Mouse (Mus musculus) heart, adult 2 months (tissue): ENCODE measurements at regions not wholly inside any gene's neighbourhood (a gene's known extent, or its start where the extent isn't known, plus 50 kb on each side); places are given as distances from the start of the nearest gene placed in this dataset.

Experiments used
- CTCF ChIP-seq: fragments of 200-600 bp; IDR thresholded peaks from 2 replicates; pipeline ENCODE4 v1.8.1; 2022; ENCODE audit warnings: antibody characterized with exemption, mild to moderate bottlenecking, moderate library complexity
- EP300 ChIP-seq: fragments of 200-500 bp; IDR thresholded peaks from 2 replicates; pipeline ENCODE4 v1.6.1; 2011; ENCODE audit warnings: low read depth, low read length, control low read depth; ENCODE audit not compliant: insufficient read depth
- POLR2A ChIP-seq: fragments of 200-500 bp; IDR thresholded peaks from 2 replicates; pipeline ENCODE4 v1.6.1; 2011; ENCODE audit warnings: mild to moderate bottlenecking, low read depth, low read length, control low read depth; ENCODE audit not compliant: insufficient read depth

- TF ChIP-seq POLR2A (no peak), CTCF (no peak), EP300 (no peak)
These were observed 88.0 kb upstream of the Kcna4 start for GRCm38 (mm10) chr2:107202474-107202858.
